Mouse (Mus musculus) regulatory T cell (primary cell): ENCODE results near the gene Hsd11b2.

Source experiments
- in situ Hi-C: fragments of 300-600 bp; cut with MboI, MseI; formaldehyde crosslinking; loops from one replicate; pipeline ENCODE4 v1.15.1; 2025; ENCODE audit warnings: high pct_unique_total_duplicates

Hsd11b2 gene

GRCm38 (mm10) chr8:105522890-105523289 is 4.3 kb downstream of the Hsd11b2 start:
- in situ Hi-C loops: no loop called here

GRCm38 (mm10) chr8:105527110-105527509 is 8.6 kb downstream of the Hsd11b2 start:
- in situ Hi-C loops: no loop called here

GRCm38 (mm10) chr8:105528206-105528605 is 9.7 kb downstream of the Hsd11b2 start:
- in situ Hi-C loops: no loop called here

GRCm38 (mm10) chr8:105529271-105529670 is 10.7 kb downstream of the Hsd11b2 start:
- in situ Hi-C loops: no loop called here

DNA sequence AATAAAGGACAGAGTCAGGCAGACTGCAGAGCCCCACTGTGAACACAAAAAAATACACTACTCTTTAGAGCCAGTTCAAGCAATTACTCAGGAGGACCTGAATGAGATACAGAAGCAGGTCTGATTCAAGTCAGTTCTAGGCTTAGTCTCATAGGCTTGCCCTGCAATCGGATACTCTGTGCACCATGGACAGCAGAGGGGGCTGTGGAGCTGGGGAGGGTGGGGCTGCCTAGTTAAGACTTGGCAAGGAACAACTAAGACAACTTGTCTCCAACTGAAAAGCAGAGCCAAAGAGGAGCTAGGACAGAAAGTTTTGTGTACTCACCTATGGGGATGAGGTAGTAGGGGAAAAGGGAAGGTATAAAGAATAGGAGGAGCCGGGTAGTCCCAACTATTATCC is 13.2 kb downstream of the Hsd11b2 start:
- in situ Hi-C loops: no loop called here

DNA sequence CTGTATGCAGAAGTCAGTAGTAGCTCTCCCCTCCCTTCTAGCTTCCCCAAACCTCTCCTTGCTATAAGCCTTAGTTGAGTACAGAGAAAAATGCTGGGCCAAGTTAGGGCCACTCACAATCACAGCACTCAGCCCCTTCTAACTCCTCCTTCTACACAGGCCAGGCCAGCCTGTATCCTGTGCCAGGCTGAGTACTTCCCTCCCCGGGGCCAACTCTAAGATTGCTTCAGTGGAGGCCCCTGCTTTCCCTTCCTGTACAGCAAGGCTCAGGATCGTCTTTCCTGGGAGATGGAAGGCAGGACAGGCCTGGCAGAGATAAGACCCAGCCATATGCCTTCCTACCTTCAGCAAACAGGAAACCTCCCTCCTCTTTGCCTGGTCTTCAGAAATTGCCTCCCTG is 14.9 kb downstream of the Hsd11b2 start:
- in situ Hi-C loops: no loop called here

GRCm38 (mm10) chr8:105533892-105534329 is 15.4 kb downstream of the Hsd11b2 start:
- in situ Hi-C loops: no loop called here

- in situ Hi-C loops: no loop called here
Measured at GRCm38 (mm10) chr8:105536546-105536945, 18.0 kb downstream of the Hsd11b2 start.

- in situ Hi-C loops: no loop called here
Measured at GRCm38 (mm10) chr8:105537011-105537677, 18.6 kb downstream of the Hsd11b2 start.

- in situ Hi-C loops: no loop called here
Measured at GRCm38 (mm10) chr8:105538940-105539339, 20.4 kb downstream of the Hsd11b2 start.

- in situ Hi-C loops: no loop called here
Measured at GRCm38 (mm10) chr8:105542032-105542656, 23.6 kb downstream of the Hsd11b2 start.

DNA sequence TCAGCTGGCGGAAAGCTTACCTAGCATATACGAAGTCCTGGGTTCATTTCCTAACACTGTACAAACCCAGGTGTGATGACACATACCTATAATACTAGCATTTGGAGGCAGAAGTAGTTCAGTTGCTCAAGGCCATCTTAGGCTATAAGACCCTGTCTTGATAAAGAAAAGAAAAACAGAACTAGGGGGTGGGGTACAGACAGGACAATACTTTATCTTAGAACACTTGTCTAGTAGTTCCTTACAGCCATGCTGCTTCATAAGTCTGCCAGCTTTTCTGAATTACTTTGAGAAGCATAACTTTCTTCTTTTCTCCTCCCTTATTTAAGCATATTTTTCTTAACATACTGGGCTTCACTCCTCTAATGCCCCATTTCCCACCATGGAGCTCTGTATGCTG is 24.3 kb downstream of the Hsd11b2 start:
- in situ Hi-C loops: no loop called here

- in situ Hi-C loops: no loop called here
Measured at GRCm38 (mm10) chr8:105543703-105544102, 25.1 kb downstream of the Hsd11b2 start.

GRCm38 (mm10) chr8:105544544-105545205 is 26.1 kb downstream of the Hsd11b2 start:
- in situ Hi-C loops: no loop called here

GRCm38 (mm10) chr8:105545249-105545648 is 26.7 kb downstream of the Hsd11b2 start:
- in situ Hi-C loops: no loop called here

GRCm38 (mm10) chr8:105546384-105547350 is 28.1 kb downstream of the Hsd11b2 start:
- in situ Hi-C loops: no loop called here

GRCm38 (mm10) chr8:105549506-105549905 is 31.0 kb downstream of the Hsd11b2 start:
- in situ Hi-C loops: no loop called here

GRCm38 (mm10) chr8:105550083-105550482 is 31.5 kb downstream of the Hsd11b2 start:
- in situ Hi-C loops: no loop called here

DNA sequence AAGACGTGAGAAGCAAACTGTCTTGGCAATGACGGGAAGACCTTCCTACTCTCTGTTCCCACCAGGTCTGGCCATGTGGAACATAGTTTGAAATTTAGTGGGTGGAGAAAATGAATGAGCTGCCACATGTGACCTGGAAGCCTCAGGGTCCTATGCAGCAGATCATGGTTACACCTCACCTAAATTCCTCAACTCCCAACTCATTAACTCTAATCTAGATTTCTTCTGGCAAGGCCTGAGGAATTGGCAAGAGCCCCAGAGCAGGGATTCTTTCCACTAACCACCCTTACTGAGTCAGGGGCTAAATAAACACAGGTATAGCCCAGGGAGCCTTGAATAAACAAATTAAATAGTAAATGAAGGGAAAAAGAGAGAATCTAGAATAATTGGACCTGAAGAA is 33.5 kb downstream of the Hsd11b2 start:
- in situ Hi-C loops: no loop called here

GRCm38 (mm10) chr8:105552824-105553223 is 34.3 kb downstream of the Hsd11b2 start:
- in situ Hi-C loops: no loop called here

DNA sequence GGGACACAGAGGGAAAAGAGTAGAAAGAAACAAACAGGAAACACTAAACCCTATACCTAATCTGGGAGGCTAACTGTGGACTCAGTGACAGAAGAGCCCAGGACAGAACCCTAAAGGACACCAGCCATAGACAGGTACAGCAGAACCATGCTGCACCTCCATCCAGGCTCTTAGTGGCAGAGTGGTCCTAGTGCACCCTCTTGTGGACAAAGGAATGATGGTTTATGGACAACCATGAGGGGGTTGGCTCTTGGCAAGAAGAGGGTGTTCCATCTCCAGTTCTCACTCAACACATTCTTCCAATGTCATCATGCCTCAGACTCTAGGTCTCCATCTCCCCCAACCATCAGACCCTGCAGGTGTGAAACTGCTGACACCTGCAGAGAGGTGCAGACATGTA is 35.5 kb downstream of the Hsd11b2 start:
- in situ Hi-C loops: no loop called here

GRCm38 (mm10) chr8:105555230-105555629 is 36.7 kb downstream of the Hsd11b2 start:
- in situ Hi-C loops: no loop called here
